Mouse (Mus musculus): ENCODE measurements around the gene D630023F18Rik.

D630023F18Rik gene

DNA sequence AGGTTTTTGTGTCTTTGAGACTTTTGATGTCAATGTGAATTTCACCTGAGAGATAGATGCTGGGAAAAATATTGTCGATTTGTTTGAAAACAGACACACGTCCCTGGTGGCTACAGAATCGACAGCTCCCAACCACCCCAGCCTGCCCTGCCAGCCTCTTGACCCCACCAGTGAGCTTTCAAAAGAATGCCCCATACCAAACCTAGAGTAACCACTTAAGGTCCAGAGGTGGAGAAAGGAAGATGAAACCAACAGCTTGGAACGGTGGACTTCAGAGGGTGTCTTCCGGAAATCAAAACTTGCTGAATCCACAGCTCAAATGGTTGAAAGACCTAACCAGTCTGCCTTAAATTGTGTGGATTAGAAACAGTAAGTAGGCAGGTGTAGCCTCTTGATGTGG lies 24.3 kb upstream of the D630023F18Rik start:
- Histone ChIP-seq H3K4me3 (replicated peaks; ENCODE audit: low read length) (no peak overlapping the region), H3K27me3 (ENCODE audit: insufficient read depth, low read length) (no peaks in the 10 kb centered on the region), H3K36me3 (ENCODE audit: insufficient read depth, low read length) (no peaks in the 10 kb centered on the region), H3K9me3 (ENCODE audit: low read length) (peaks cover 43% of the 10 kb centered on the region), H3K4me1 (replicated peaks; ENCODE audit: low read depth, low read length) (no peaks in the 10 kb centered on the region)
- TF ChIP-seq POU5F1 (IDR thresholded peaks at IDR 0.05; ENCODE audit: borderline replicate concordance, low read length) (no peak), NANOG (IDR thresholded peaks at IDR 0.05; ENCODE audit: borderline replicate concordance, low read length) (no peak), CTCF (conservative IDR thresholded peaks at IDR 0.05; ENCODE audit: low read length) (no peak)

GRCm38 (mm10) chr1:65146601-65147000 lies 23.6 kb upstream of the D630023F18Rik start:
- Histone ChIP-seq H3K36me3 (ENCODE audit: insufficient read depth, low read length) (no peaks in the 10 kb centered on the region), H3K9me3 (ENCODE audit: low read length) (peaks cover 48% of the 10 kb centered on the region), H3K4me1 (replicated peaks; ENCODE audit: low read depth, low read length) (no peaks in the 10 kb centered on the region), H3K27me3 (ENCODE audit: insufficient read depth, low read length) (no peaks in the 10 kb centered on the region), H3K4me3 (replicated peaks; ENCODE audit: low read length) (no peak overlapping the region)
- no peak for TF ChIP-seq NANOG (IDR thresholded peaks at IDR 0.05; ENCODE audit: borderline replicate concordance, low read length)
- no peak for TF ChIP-seq POU5F1 (IDR thresholded peaks at IDR 0.05; ENCODE audit: borderline replicate concordance, low read length)
- TF ChIP-seq CTCF (conservative IDR thresholded peaks at IDR 0.05; ENCODE audit: low read length): no peak

DNA sequence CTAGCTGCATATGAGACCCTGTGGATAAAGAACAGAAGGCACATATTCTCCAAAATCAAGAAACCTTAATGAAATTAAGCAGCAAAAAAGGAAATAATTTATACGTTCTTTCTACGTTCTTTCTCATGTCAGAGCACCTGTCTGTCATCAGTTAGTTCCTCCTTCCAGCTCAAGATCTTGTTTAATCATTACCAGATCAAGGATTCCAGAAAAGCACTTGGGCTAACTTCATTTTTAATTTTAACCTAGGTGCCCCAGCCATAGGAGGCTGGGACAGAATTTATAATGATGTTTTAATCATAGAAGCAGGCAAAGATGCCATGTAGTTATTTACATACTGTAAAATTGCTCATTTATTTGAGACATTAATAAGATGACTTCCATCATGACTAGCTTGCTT lies 21.8 kb upstream of the D630023F18Rik start:
- no peaks in the 10 kb centered on the region for H3K27me3 ChIP-seq (ENCODE audit: insufficient read depth, low read length)
- peaks cover 34% of the 10 kb centered on the region for H3K9me3 ChIP-seq (ENCODE audit: low read length)
- no peaks in the 10 kb centered on the region for H3K36me3 ChIP-seq (ENCODE audit: insufficient read depth, low read length)
- TF ChIP-seq POU5F1 (IDR thresholded peaks at IDR 0.05; ENCODE audit: borderline replicate concordance, low read length) (no peak), CTCF (conservative IDR thresholded peaks at IDR 0.05; ENCODE audit: low read length) (no peak), NANOG (IDR thresholded peaks at IDR 0.05; ENCODE audit: borderline replicate concordance, low read length) (no peak)
- no peak overlapping the region for H3K4me3 ChIP-seq (replicated peaks; ENCODE audit: low read length)
- no peaks in the 10 kb centered on the region for H3K4me1 ChIP-seq (replicated peaks; ENCODE audit: low read depth, low read length)

DNA sequence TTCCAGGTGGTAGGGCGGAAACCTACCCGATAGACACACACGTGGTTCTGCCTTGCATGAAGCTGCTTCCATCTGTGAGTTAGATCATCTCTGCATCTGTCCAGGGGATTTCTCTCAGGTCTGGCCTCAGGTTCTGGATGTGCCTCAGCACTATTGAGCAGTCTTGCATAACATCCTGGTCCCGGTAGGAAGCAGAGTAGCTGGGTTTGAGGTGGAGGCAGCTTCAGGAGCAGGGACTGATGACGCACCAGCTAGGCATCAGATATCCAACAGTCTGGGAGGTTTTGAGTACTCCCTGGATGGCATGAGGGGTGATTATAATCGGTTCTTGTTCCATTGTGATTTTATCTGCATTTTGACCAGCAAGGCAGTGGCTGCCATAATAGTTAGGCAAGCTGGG lies 14.5 kb upstream of the D630023F18Rik start:
- Histone ChIP-seq H3K9me3 (ENCODE audit: low read length) (peaks cover 8% of the 10 kb centered on the region), H3K4me1 (replicated peaks; ENCODE audit: low read depth, low read length) (no peaks in the 10 kb centered on the region), H3K27me3 (ENCODE audit: insufficient read depth, low read length) (no peaks in the 10 kb centered on the region), H3K36me3 (ENCODE audit: insufficient read depth, low read length) (no peaks in the 10 kb centered on the region), H3K4me3 (replicated peaks; ENCODE audit: low read length) (no peak overlapping the region)
- TF ChIP-seq NANOG (IDR thresholded peaks at IDR 0.05; ENCODE audit: borderline replicate concordance, low read length) (no peak), POU5F1 (IDR thresholded peaks at IDR 0.05; ENCODE audit: borderline replicate concordance, low read length) (no peak), CTCF (conservative IDR thresholded peaks at IDR 0.05; ENCODE audit: low read length) (no peak)

DNA sequence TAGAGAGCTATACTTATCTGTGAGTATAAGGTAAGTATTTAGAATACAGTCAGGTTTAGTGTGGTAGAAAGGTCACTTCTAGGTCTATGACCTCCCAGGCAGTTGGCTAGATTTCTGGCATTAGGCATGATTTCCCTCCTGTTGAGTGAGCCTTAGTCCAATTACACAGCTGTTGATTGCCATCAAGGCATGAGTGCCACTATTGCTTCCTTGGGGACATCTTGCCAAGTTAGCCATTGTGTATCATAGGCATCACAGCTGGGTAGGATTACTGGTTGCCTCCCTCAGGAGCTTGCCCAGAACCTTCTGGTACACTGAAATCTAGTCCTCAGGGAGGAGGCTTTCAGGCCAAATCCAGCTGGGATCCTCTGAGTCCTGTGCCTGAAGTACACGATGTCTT lies 9.8 kb upstream of the D630023F18Rik start:
- no peak overlapping the region for H3K4me3 ChIP-seq (replicated peaks; ENCODE audit: low read length)
- H3K27me3 ChIP-seq (ENCODE audit: insufficient read depth, low read length): no peaks in the 10 kb centered on the region
- H3K4me1 ChIP-seq (replicated peaks; ENCODE audit: low read depth, low read length): no peaks in the 10 kb centered on the region
- no peaks in the 10 kb centered on the region for H3K9me3 ChIP-seq (ENCODE audit: low read length)
- no peak for TF ChIP-seq NANOG (IDR thresholded peaks at IDR 0.05; ENCODE audit: borderline replicate concordance, low read length)
- TF ChIP-seq CTCF (conservative IDR thresholded peaks at IDR 0.05; ENCODE audit: low read length): no peak
- no peak for TF ChIP-seq POU5F1 (IDR thresholded peaks at IDR 0.05; ENCODE audit: borderline replicate concordance, low read length)
- no peaks in the 10 kb centered on the region for H3K36me3 ChIP-seq (ENCODE audit: insufficient read depth, low read length)

DNA sequence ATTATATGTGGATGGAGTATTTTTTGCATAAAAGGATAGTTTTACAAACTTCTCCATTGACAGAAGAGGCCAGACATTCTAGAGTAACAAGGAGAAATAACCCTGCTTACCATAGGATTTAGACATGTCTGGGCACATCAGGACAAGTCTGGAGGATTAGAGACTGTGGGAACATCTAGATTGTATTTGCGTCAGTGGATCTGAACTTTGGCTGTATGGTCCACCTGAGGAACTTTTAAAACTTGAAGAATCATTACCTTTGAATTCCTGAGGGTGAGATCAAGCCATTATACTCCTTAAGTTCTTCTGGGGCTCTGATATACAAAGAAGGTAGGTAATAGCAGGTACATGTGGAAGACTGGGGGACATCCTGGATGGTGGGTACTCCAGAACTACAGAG lies 8.7 kb upstream of the D630023F18Rik start:
- Histone ChIP-seq H3K27me3 (ENCODE audit: insufficient read depth, low read length) (no peaks in the 10 kb centered on the region), H3K4me3 (replicated peaks; ENCODE audit: low read length) (no peak overlapping the region), H3K9me3 (ENCODE audit: low read length) (no peaks in the 10 kb centered on the region), H3K4me1 (replicated peaks; ENCODE audit: low read depth, low read length) (no peaks in the 10 kb centered on the region), H3K36me3 (ENCODE audit: insufficient read depth, low read length) (no peaks in the 10 kb centered on the region)
- TF ChIP-seq CTCF (conservative IDR thresholded peaks at IDR 0.05; ENCODE audit: low read length) (no peak), POU5F1 (IDR thresholded peaks at IDR 0.05; ENCODE audit: borderline replicate concordance, low read length) (no peak), NANOG (IDR thresholded peaks at IDR 0.05; ENCODE audit: borderline replicate concordance, low read length) (no peak)

GRCm38 (mm10) chr1:65130226-65130625 lies 7.2 kb upstream of the D630023F18Rik start:
- no peaks in the 10 kb centered on the region for H3K9me3 ChIP-seq (ENCODE audit: low read length)
- H3K4me1 ChIP-seq (replicated peaks; ENCODE audit: low read depth, low read length): no peaks in the 10 kb centered on the region

DNA sequence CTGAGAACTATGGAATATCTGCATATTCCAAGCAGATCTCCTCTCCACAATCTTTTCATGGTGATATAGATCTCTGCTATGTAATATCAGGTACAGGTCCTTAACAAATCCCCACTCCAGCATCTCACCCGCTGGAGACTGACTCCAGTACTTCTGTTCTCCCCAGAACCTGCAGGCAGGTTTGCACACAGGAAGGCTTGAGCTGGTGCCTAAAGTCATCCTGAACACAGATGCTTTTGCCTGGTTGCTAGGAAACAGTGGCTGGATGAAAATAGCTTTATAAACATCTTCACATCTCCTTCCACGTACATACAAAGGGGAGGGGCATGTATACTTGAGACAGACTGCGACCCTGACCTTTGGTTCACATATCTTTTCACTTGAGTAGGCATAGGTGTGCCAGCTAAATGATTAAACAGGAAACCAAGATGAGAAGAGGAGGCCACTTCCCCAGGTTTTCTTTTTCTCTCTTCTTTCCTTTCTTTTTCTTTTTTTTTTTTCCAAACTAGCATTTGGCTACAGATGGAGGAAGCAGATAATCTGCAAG lies 6.7 kb upstream of the D630023F18Rik start:
- H3K4me1 ChIP-seq (replicated peaks; ENCODE audit: low read depth, low read length): no peaks in the 10 kb centered on the region

More at GRCm38 (mm10) chr1:65130226-65130625, 7.2 kb upstream of the D630023F18Rik start:
- TF ChIP-seq POU5F1 (IDR thresholded peaks at IDR 0.05; ENCODE audit: borderline replicate concordance, low read length): no peak
- no peak for TF ChIP-seq CTCF (conservative IDR thresholded peaks at IDR 0.05; ENCODE audit: low read length)
- no peak for TF ChIP-seq NANOG (IDR thresholded peaks at IDR 0.05; ENCODE audit: borderline replicate concordance, low read length)
- H3K4me3 ChIP-seq (replicated peaks; ENCODE audit: low read length): no peak overlapping the region
- H3K36me3 ChIP-seq (ENCODE audit: insufficient read depth, low read length): no peaks in the 10 kb centered on the region
- H3K27me3 ChIP-seq (ENCODE audit: insufficient read depth, low read length): no peaks in the 10 kb centered on the region

GRCm38 (mm10) chr1:65119438-65119837 lies 3.6 kb downstream of the D630023F18Rik start, which contains the start of gene Gm28845:
Gm28845 (minus strand) TSS chr1:65119558.
- no peak for TF ChIP-seq POU5F1 (IDR thresholded peaks at IDR 0.05; ENCODE audit: borderline replicate concordance, low read length)
- Histone ChIP-seq H3K27me3 (ENCODE audit: insufficient read depth, low read length) (no peaks in the 10 kb centered on the region), H3K36me3 (ENCODE audit: insufficient read depth, low read length) (no peaks in the 10 kb centered on the region), H3K4me1 (replicated peaks; ENCODE audit: low read depth, low read length) (peaks cover 8% of the 10 kb centered on the region), H3K9me3 (ENCODE audit: low read length) (no peaks in the 10 kb centered on the region), H3K4me3 (replicated peaks; ENCODE audit: low read length) (no peak within 1 kb of the TSS)

More for the DNA sequence above, 6.7 kb upstream of the D630023F18Rik start:
- Histone ChIP-seq H3K36me3 (ENCODE audit: insufficient read depth, low read length) (no peaks in the 10 kb centered on the region), H3K4me3 (replicated peaks; ENCODE audit: low read length) (no peak overlapping the region), H3K27me3 (ENCODE audit: insufficient read depth, low read length) (no peaks in the 10 kb centered on the region), H3K9me3 (ENCODE audit: low read length) (no peaks in the 10 kb centered on the region)
- TF ChIP-seq CTCF (conservative IDR thresholded peaks at IDR 0.05; ENCODE audit: low read length) (no peak), NANOG (IDR thresholded peaks at IDR 0.05; ENCODE audit: borderline replicate concordance, low read length) (no peak), POU5F1 (IDR thresholded peaks at IDR 0.05; ENCODE audit: borderline replicate concordance, low read length) (no peak)

Measured in E14TG2a.4 (cell line).